Mouse (Mus musculus) brain, adult 2 months (tissue): ENCODE measurements around the gene Enox1.

ENCODE experiments used
- DNase-seq: peaks from one replicate; pipeline ENCODE4 v3.0.0; 2011; ENCODE audit warnings: low read depth, low spot score

Gene Enox1

DNA sequence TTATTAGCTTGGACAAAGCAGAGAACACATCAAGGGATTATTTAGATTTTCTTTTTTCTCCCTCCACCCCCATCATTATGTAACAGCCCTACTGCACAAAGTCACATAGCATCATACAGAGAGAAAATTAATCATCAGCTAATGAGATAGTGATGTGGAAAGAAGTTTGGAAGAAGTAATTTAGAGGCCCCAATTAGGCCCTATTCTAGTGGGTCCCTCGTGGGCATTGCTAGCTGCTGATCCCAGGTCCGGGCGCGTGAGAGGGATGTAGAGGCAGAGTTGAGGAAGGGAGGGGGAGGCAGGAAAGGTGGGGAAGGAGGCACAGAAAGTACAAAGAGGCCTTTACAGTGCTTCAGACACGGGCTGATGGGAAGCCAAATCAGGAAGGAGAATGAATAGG lies 407.4 kb downstream of the Enox1 start:
- no peak for DNase-seq

DNA sequence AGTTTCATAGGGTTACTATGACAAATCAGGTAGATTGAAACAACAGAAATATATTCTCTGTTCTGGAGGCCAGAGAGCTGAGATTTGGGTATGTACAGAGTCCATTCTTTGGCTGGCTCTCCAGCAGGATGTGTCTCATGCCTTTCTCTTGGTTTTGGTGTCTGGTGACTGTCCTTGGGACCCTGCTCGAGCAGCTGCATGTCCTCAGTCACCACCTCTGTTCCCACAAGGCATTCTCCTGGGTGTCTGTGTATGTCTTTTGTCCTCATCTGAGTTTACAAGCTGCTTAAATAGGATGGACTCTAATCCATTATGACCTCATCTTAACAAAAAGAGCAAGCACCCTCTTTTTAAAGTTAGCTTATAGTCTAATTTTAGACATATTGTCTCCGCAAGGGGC lies 410.6 kb downstream of the Enox1 start:
- DNase-seq: no peak

DNA sequence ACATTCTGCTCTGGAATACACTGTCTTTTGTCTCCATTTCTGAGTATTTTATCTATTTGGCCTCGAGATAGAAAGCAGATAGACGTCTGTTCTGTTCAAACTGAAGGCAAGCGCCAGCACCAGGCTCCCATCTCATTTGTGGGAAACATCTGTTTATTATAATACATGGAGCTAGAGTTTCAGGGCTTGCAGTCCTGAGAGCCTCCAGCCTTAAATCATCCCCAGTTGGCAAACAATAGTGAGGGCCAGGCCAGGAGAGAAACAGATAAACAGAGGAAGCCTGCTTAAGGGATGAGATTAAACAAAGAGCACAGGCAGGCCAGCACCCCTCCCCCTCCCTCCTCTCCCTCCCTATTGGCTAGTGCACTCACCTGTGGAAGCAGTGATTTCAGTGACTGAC lies 417.9 kb downstream of the Enox1 start:
- no peak for DNase-seq

DNA sequence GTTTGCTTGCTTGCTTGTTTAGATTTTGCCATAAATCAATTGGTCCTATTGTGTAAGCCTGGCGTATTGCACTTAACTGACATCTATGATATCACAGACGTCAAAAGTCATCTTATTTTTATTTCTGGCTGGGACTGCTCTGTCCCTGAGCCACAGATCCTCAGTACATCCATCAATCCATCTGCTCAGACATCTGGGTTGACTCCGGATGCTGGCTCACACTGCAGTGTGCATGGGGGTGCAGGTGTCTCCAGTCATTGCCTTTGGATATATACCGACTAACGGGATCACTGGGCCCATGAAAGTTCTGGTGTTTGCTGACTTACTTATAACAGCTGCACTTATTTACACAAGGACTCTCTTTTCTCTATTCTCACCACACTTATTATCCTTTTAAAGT lies 419.8 kb downstream of the Enox1 start:
- DNase-seq: peak; percentile 24

- peak; percentile 75 for DNase-seq
Observed at GRCm38 (mm10) chr14:77577481-77578251, 421.1 kb downstream of the Enox1 start.

DNA sequence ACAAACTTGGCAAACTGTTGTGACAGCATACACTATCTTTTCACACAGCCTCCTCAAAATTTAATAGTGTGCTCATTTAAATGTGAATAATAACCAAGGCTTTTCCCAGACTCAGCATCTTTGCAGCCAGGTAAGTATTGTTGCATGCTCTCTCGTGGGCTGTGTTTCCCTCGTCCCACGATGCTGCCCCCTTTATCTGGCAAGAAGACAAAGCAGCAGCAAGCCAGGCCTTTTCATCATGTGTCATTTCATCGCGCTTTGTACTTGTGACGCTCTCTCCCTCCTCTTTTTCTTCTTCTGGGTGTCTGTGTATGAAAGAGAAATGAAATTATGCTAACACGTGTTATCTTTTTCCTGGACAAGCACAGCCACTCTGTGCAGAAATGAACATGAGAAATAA lies 421.8 kb downstream of the Enox1 start:
- DNase-seq: peak; percentile 24

DNA sequence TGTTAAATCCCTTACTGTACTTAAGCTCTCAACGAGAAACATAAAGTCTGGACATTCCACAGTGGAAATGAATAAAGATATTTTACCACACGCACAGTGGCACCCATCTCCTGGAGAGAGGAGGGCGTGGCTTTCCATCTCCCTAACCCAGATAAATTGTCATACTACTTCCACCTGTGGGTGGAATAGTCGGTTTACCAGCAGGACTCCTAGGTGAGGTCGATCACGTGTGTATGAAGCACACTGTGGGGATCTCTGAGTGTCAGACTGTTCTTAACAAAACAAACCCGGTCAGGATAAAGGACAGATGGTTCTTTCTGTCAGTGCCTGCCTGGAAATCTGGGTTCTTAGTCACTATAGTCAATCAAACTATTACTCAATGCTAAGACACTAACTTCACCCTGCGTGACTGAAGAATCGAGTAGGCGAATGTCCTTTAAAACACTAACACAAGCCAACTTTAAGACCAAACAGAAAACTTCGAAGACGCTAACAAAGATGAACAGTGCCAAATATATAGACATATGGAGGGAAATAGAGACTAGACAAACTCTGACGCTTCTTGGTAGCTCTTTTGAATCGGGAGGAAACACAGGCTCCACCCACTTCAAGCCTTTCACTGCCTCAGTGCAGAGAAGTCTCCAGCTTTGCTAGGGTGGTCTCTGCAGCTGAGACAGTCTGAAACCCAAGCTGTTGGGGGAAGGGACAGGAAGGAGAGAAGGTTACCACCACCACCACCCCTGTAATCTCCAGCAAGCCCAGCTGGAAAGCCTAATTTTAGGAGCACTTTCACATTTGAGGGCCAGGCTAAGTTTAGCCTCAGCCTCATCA lies 423.8 kb downstream of the Enox1 start:
- peak; percentile 71 for DNase-seq

- DNase-seq: peak; percentile 88
Observed at GRCm38 (mm10) chr14:77580937-77581270, 424.3 kb downstream of the Enox1 start.

DNA sequence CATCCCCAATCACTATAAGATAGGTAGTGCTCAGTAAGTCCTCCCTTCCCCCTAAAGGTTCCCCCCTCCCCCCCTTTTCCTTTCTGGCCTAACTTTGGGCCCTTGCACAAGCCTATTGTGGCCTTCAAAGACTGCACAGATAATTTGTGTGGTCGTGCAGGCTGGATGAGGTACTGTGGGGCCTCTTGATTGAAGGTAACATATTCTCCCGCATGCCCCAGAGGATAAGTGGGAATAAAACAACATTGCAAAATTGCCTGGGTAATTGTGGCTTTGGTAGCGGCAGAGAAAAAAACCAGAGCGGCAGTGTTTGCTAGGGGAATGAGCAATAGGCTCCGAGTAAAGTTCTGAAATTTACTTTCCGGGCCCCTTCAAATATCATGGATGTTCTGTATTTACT lies 425.1 kb downstream of the Enox1 start:
- DNase-seq: no peak

DNA sequence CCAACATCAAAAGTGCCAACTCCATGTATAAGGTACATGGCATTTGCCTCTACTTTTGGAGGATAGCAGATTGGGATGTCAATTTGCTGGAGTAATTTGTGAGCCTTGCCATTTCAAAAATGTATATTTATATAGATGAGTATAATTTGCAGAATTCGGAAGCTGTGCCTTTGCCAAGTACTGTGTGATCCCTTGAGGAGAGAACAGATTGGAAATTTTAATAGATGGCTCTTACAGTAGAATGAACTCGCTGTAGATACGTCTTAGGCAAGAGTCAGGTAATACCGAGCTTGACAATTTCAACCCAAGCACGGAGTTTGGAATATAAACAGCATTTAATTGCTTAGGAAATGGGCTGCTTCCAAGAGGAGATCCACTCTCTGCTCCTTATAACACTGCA lies 427.9 kb downstream of the Enox1 start:
- peak; percentile 67 for DNase-seq

DNA sequence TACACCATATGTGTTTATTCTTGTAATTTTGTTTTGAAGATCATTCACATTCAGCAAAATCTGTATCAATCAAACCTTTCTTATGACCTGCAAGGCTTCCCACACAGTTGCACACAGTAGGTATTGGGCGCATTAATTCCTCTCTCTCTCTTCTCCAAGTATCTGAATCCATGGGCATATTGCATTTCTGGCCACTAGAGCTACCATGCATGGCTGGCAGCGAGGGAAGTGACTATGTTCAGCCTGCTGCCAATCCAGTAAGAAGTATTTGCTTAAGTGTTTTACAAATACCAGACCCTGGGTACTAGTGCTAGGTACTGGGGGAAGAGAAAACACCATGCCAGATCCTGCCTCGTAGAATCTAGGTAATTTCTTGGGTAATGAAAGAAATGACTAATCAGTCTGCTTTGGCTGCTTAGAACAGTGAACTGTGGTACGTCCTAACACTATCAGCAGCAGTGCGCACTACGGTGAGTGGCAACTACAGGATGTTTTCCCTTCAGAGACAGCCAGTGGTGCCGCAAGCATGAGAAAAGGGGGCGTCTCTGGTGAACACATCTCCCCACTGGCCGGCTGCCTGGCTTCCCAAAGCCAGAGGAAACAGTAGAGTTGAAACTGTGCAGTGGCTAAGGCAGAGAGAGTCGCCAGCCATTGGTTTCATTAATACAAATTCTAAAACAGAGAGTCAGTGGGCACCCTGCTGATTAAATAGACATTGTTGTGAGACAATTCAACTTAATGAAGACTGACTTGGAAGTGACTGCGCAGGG lies 428.7 kb downstream of the Enox1 start:
- DNase-seq: no peak

GRCm38 (mm10) chr14:77586033-77586432 lies 429.5 kb downstream of the Enox1 start:
- no peak for DNase-seq

- DNase-seq: no peak
Observed at GRCm38 (mm10) chr14:77587182-77587581, 430.6 kb downstream of the Enox1 start.

DNA sequence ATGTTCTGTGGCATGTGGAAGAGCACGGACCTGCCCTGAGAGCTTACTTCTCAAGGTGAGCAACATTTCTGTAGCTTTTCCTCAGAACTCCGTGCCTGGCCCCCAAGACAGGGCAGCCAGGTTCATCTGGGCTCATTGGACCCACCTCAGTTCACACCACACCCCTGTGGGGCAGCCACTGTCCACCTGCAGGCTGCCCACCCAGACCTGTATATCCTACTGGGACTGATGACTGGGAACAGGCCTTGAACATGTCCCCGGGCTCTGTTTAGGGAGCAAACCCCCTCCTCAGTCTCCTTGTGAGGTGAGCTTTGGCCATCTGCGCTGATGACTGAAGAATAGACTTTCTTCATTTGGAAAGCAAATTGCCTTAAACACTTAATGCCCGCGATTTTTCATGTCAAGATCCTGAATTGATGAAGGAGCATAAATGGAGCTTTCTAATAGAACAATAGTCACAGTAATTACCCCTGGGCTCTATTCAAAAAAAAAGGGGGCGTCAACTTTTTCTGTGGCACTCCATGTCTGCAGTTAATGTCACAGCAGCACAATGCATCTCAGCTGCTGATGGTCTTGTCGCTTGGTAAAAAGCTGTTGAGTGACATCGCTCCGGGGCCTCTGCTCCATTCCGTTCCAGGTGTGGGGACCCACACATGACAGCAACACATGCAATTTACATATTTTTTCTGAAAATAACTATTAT lies 436.7 kb downstream of the Enox1 start:
- DNase-seq: peak; percentile 40

DNA sequence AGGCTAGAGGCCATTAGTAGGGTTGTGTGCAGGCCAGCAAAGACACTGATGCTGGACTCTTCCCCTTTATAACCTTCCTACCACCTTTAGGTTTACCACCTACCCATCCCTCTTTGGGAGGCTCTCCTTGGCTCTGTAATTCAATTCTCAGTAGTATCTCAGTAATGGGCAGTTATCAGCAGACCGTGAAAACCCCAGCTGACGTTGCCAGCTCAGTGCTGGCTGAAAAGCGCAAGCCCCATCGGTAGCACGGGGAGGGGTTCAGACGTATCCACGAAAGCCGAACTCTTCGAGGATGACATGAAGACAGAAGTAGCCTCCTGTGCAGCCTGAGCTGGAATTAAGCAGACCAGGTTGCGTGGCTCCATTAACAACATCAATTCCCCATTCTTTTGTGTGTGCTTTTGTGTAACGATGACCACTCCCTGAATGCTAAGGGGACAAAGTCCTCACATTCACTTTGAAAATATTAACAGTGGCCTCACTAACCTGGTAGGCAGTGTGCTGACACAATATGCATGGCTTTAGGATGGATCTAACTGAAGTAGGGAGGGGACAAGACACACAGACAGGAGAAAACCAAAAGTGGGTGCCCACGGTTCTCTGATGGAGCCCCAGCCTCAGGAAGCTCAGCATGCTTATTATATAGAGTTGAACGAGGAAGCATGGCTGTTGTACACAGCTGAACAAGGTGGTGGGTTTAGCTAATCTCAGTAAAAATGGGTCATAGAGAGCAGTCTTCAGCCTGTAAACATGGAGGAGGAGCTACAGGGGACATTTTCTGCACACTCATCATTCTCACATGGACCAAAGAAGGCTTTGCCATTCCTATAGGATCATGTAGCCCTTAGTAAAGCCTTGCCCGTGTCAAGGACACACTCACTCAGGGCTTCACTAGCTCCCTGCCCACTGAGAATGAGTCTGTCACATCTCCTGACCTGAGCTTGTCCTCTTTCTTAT lies 439.9 kb downstream of the Enox1 start:
- no peak for DNase-seq

DNA sequence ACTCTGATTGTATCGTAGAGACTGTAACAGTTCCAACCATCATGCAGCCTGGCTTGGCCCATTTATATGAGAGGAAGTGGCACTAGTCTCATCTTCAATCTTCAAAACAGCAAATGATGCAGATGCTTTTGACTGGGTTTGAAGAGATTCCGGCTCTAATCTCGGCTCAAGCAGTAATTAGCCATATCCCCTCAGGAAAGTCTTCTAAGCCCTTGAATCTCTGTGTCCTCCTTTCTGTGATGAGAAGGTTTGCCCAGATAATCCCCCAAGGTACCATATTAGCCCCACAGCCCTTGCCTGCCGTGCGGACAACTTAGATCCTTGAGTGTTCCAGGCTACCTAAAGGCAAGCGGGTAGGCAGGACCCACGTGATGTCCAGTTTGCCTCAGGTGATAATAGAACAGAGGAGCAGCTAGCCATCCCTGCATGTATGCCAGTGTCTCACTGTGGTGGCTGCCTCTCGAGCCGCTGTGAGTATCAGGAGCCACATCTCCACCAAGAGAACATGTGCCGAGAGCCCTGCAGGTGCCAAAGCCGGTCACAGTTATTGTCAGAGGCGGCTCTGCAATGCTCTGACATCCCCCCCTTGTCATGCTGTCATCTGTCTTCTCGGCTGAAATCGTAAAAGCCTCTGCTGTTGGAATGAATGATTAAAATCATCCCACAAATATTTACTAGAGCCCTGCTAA lies 442.6 kb downstream of the Enox1 start:
- no peak for DNase-seq

DNA sequence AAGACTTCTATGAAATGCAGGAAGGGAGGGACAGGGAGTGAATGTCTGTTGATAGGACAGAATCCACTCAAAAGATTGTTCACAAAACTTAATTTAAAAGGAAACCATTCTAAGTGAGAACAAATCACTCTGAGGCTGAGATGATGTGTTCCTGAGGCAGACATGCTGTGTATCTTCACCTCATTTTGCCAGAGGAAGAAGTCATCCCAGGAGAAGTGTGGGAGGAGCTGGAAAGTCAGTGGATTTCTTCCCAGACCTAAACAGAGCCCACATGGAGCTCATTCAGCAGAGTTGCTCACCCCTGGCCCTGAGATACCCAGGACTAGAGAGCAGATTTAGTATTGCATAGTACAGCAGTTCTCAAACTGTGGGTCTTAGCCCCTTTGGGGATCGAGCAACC lies 444.2 kb downstream of the Enox1 start:
- peak; percentile 59 for DNase-seq

GRCm38 (mm10) chr14:77601446-77601845 lies 444.9 kb downstream of the Enox1 start:
- DNase-seq: no peak

DNA sequence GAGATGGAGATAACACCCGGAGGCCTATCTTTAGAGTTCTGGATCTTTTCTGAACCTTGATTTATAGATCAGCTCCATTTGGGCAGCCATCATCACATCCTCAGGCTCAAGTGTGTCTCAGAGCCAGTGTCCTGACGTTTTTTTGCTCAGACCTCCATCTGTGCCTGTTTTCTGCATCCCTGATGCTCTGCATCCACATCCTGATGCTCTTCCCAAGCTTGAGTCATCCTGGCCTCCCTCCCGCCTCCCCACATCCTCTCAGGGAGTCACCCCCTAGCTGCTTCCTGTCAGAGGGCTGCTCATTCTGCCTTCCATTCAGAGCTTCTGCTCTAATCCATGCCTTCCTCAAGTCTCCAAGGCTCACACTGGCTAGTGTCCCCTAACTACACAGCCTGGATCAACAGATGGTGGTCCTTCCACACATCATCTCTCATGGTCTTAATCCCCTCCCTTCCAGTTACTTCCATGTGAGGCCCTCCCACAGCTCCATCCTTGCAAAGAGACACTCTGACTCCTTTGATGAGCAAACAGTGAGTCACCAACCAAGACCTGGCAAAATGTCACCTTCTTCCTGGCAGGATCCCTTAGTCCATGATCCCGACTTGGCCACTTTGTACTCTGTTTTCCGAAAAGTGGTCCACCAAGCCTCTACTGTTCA lies 451.7 kb downstream of the Enox1 start:
- peak; percentile 86 for DNase-seq
